Mouse (Mus musculus) pancreas, adult 10 weeks (tissue): ENCODE results near the gene Zdhhc8. TPM values are rescaled to one million over a fixed set of nuclear protein-coding genes. Genes with fewer than 3 reads are reported as not detected.

Experiments used
- polyA plus RNA-seq: library from polyadenylated mRNA; stranded (reverse); fragments of 350-450 nt; fragmentation: Illumina TruSeq; extraction: RNeasy Lipid Tissue Mini Kit (QIAGEN cat#74804); gene quantifications from one replicate; pipeline ENCODE4 v1.2.3, GENCODE M21; 2015; ENCODE audit warnings: low read depth, low replicate concordance; ENCODE audit not compliant: insufficient read depth

Gene Zdhhc8
- 5.1 TPM for polyA plus RNA-seq

DNA sequence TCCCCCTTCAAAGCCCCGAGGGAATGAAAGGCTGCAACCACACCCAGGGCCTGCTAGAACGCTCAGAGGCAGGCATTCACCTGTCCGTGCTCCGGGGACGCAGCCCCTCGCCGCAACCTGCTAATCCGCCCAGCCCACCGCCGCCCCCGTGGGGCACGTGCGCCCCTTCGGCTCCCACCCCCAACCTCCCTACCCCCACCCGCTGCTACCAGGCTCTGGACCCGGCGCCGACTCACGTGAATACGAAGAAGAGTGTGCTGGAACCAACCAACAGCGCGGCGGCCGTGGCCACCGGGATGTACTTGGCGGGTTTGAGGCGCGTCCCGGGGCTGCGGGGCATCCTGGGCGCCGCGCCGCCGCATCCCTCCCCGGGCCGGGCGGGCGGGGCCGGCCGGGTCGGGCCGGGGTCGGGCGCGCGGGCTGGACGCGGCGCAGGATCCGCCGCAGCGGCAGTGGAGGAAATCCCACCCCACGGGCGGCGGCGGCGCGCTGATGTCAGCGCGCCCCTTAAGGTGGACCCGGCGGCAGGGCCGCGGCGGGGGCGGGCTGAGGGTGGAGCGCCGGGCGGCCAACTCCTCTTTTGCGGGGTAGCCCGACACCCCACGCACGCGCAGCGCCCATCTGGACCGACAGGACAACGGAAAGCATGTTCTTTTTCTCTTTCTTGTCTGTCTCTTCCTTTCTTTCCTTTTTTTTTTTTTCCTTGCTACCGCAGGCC is at the start of gene Zdhhc8:
Zdhhc8 (minus strand) TSS at position 466 of the 718 bp plus-strand sequence.

GRCm38 (mm10) chr16:18258221-18258620 is 23.3 kb upstream of the Zdhhc8 start, which contains the start of gene Gm49776:
Gm49776 (minus strand) TSS chr16:18258321.

GRCm38 (mm10) chr16:18248433-18249363 is 13.8 kb upstream of the Zdhhc8 start, which contains the start of the genes Trmt2a and Ranbp1:
Trmt2a (plus strand) TSS chr16:18248679.
Ranbp1 (minus strand) TSS chr16:18248732.

GRCm38 (mm10) chr16:18217579-18217978 is 17.4 kb downstream of the Zdhhc8 start, which contains the start of gene Ccdc188:
Ccdc188 (plus strand) TSS chr16:18217879.

Other genes with a start within 250 kb of the Zdhhc8 start
- 22.8 TPM for gene Dgcr6, start 182.3 kb downstream of the Zdhhc8 start, polyA plus RNA-seq
- gene Prodh, start 144.9 kb downstream of the Zdhhc8 start, polyA plus RNA-seq = 19.4 TPM
- 0.85 TPM for gene Rtn4r, start 107.5 kb downstream of the Zdhhc8 start, polyA plus RNA-seq
- not detected for gene Ccdc188, start 17.3 kb downstream of the Zdhhc8 start, polyA plus RNA-seq
- gene Trmt2a, start 13.5 kb upstream of the Zdhhc8 start, polyA plus RNA-seq = 31.2 TPM
- 17.3 TPM for gene Ranbp1, start 13.6 kb upstream of the Zdhhc8 start, polyA plus RNA-seq
- gene Gm49776, start 23.2 kb upstream of the Zdhhc8 start, polyA plus RNA-seq = not detected
- gene Dgcr8, start 54.1 kb upstream of the Zdhhc8 start, polyA plus RNA-seq = 5.9 TPM
- gene Tango2, start 113.0 kb upstream of the Zdhhc8 start, polyA plus RNA-seq = 13.1 TPM
- 10.9 TPM for gene Arvcf, start 113.0 kb upstream of the Zdhhc8 start, polyA plus RNA-seq
- 7.0 TPM for gene Txnrd2, start 191.2 kb upstream of the Zdhhc8 start, polyA plus RNA-seq
- 18.8 TPM for gene Comt, start 191.7 kb upstream of the Zdhhc8 start, polyA plus RNA-seq